Mouse (Mus musculus) brain, embryonic 14.5 days (tissue): Measurements from ENCODE around the gene Rpl22. TPM values are rescaled to one million over a fixed set of nuclear protein-coding genes. Genes with fewer than 3 reads are reported as not detected.

Experiments
- DNase-seq: peaks from one replicate; pipeline ENCODE4 v3.0.0-alpha.2; 2011; ENCODE audit warnings: low read depth
- CTCF ChIP-seq: fragments of 200-500 bp; IDR thresholded peaks from 2 replicates; pipeline ENCODE4 v1.5.1; 2012; ENCODE audit warnings: inconsistent platforms, mild to moderate bottlenecking, moderate library complexity, borderline replicate concordance; ENCODE audit not compliant: insufficient read depth, insufficient read length; ENCODE audit errors: extremely low read depth
- POLR2A ChIP-seq: fragments of 200-500 bp; IDR thresholded peaks from 2 replicates; pipeline ENCODE4 v1.6.1; 2012; ENCODE audit warnings: mild to moderate bottlenecking, inconsistent platforms, borderline replicate concordance; ENCODE audit not compliant: poor library complexity, insufficient read depth, insufficient read length, severe bottlenecking; ENCODE audit errors: extremely low read depth
- polyA plus RNA-seq: library from polyadenylated mRNA; depleted of rRNA; stranded (reverse); fragments of >200 nt; gene quantifications from 2 replicates; pipeline ENCODE4 v1.2.3, GENCODE M21; 2012; rRNA removed

The Rpl22 gene
- 239 and 292 TPM in 2 replicates for polyA plus RNA-seq

- TF ChIP-seq CTCF (no peak), POLR2A (peak; percentile 53; the same call in 1 of the 2 replicates)
- DNase-seq: peak; percentile 100
These were observed at the start of gene Rpl22 for GRCm38 (mm10) chr4:152325574-152326411. Gene Rpl22 (plus strand): TSS chr4:152325742.

GRCm38 (mm10) chr4:152276389-152277347, 48.9 kb upstream of the Rpl22 start:
- peak; percentile 74 for TF ChIP-seq CTCF
- TF ChIP-seq POLR2A: no peak
- peak; percentile 35 for DNase-seq

GRCm38 (mm10) chr4:152277916-152278315, 47.6 kb upstream of the Rpl22 start:
- no peak for DNase-seq

GRCm38 (mm10) chr4:152278986-152279385, 46.6 kb upstream of the Rpl22 start:
- peak; percentile 51 for DNase-seq
- TF ChIP-seq CTCF: no peak
- no peak for TF ChIP-seq POLR2A

More at GRCm38 (mm10) chr4:152277916-152278315, 47.6 kb upstream of the Rpl22 start:
- TF ChIP-seq CTCF (no peak), POLR2A (no peak)

GRCm38 (mm10) chr4:152281601-152282000, 43.9 kb upstream of the Rpl22 start:
- TF ChIP-seq CTCF (no peak), POLR2A (no peak)
- no peak for DNase-seq

GRCm38 (mm10) chr4:152282721-152283120, 42.8 kb upstream of the Rpl22 start:
- TF ChIP-seq CTCF (no peak), POLR2A (no peak)
- no peak for DNase-seq

GRCm38 (mm10) chr4:152283186-152283950, 42.2 kb upstream of the Rpl22 start:
- TF ChIP-seq POLR2A: no peak
- TF ChIP-seq CTCF: peak; percentile 83
- peak; percentile 91 for DNase-seq

GRCm38 (mm10) chr4:152285505-152285904, 40.0 kb upstream of the Rpl22 start:
- peak; percentile 64 for DNase-seq
- no peak for TF ChIP-seq POLR2A
- peak; percentile 74 for TF ChIP-seq CTCF

GRCm38 (mm10) chr4:152286183-152286582, 39.4 kb upstream of the Rpl22 start:
- TF ChIP-seq CTCF (no peak), POLR2A (no peak)
- peak; percentile 51 for DNase-seq

- TF ChIP-seq POLR2A (no peak), CTCF (no peak)
- peak; percentile 37 for DNase-seq
These were observed 38.7 kb upstream of the Rpl22 start for GRCm38 (mm10) chr4:152286887-152287286.
